Mouse (Mus musculus) liver, adult 10 weeks (tissue): ENCODE data around the gene Gm3411. TPM values are rescaled to one million over a fixed set of nuclear protein-coding genes. Genes with fewer than 3 reads are reported as not detected.

Source experiments
- polyA plus RNA-seq: library from polyadenylated mRNA; stranded (reverse); fragments of 350-450 nt; fragmentation: Illumina TruSeq; extraction: RNeasy Lipid Tissue Mini Kit (QIAGEN cat#74804); gene quantifications from one replicate; pipeline ENCODE4 v1.2.3, GENCODE M21; 2014; ENCODE audit warnings: low read depth, low replicate concordance

The Gm3411 gene
- polyA plus RNA-seq: not detected

GRCm38 (mm10) chr14:6286931-6287715 lies at the start of gene Gm3411:
Gene Gm3411, minus strand, starts transcription at chr14:6287250.

GRCm38 (mm10) chr14:6304743-6305142 lies 17.7 kb upstream of the Gm3411 start, which contains the start of gene Gm21103:
Gene Gm21103, minus strand, starts transcription at chr14:6304843.

GRCm38 (mm10) chr14:6219192-6219591 lies 67.9 kb downstream of the Gm3411 start, which contains the start of gene Gm21560:
Gene Gm21560, minus strand, starts transcription at chr14:6219292.

Other genes starting within 250 kb of the Gm3411 start
- gene Gm6337, start 229.0 kb downstream of the Gm3411 start, polyA plus RNA-seq: not detected
- not detected for gene Gm8206, start 193.3 kb downstream of the Gm3411 start, polyA plus RNA-seq
- gene Gm3468, start 178.6 kb downstream of the Gm3411 start, polyA plus RNA-seq: not detected
- gene Gm3476, start 161.4 kb downstream of the Gm3411 start, polyA plus RNA-seq: not detected
- not detected for gene Gm21560, start 68.0 kb downstream of the Gm3411 start, polyA plus RNA-seq
- not detected for gene Gm21103, start 17.6 kb upstream of the Gm3411 start, polyA plus RNA-seq
- not detected for gene Gm3618, start 56.4 kb upstream of the Gm3411 start, polyA plus RNA-seq
- not detected for gene Gm16440, start 103.1 kb upstream of the Gm3411 start, polyA plus RNA-seq
- not detected for gene Gm3591, start 125.2 kb upstream of the Gm3411 start, polyA plus RNA-seq
- not detected for gene Gm3594, start 157.4 kb upstream of the Gm3411 start, polyA plus RNA-seq